Mouse (Mus musculus) lung, postnatal 10 days (tissue): Measurements from ENCODE around the gene Auts2.
"Not testable (repeated sequence)": the region's sequence is repeated elsewhere in the genome, so short reads cannot be mapped to it uniquely, and the experiment has no call there.

Source experiments
- DNase-seq: peaks from one replicate; pipeline ENCODE4 v3.0.0; 2021

Gene Auts2

GRCm38 (mm10) chr5:132543118-132544071 lies at the start of gene Auts2:
TSS of gene Auts2 (minus strand) at chr5:132543344.
- DNase-seq, result peak; percentile 92

DNA sequence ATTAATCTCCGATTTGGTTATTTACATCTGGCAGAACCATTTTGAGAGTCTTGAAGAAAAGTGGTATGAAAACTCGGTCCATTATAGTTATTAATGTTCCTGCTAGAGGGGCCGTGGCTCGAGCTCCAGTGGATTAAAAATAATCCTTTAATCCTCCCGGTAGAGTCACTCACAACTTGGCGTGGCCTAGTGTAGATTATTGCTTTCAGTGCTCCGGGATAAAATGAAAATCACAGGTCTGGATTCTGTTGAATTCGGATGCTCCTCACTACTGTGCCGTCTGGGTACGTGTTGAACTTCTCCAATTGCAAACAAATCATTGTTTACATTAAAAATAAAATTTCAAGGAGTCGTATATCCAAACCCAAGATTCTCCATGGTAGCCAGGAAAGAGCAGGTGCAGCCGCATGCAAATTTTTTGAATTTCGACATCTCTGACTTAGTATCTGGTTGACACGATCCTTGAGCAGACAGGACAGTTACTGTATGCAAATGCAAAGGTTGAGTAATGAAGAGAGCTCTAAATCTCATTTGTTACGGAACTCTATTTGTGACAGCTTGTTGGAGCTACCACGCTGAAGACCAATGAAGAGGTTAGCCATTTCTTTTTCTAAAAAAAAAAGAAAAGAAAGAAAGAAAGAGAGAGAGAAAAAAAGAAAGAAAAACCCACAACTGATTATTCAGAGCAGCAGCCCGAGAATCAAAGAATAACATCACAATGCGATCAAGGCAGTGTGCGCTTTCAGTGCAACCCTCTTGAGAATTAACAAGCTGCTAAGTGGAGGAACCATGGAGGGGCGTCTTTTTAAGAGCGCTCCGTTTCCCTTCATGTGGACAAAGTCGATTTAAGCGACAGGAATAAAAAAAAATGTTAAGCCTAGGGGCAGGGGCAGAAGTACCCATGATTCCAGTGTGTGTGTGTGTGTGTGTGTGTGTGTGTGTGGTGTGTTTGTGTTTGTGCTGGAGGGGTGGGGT lies 48.9 kb upstream of the Auts2 start:
- DNase-seq, result no peak

- DNase-seq, result no peak
Observed at GRCm38 (mm10) chr5:132579774-132580173, 36.6 kb upstream of the Auts2 start.

DNA sequence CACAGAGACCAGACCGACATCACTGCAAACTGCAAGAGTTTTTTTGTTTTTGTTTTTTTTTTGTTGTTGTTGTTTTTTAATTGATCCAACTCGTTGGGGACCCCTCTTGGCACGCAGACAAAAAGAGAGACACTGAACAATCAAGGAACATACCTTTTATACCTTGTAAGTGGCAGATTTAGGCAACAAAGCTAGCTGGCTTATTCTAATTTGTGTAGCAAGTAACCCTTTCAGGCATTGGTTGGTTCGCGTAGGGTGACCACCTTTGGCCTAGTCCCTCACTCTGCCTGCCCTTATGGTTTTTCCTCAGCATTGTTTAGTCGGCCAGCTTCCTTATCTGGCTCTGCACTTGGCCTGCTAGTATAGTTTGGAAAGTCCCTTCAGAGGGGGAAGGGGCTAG lies 17.6 kb upstream of the Auts2 start:
- DNase-seq, result not testable (repeated sequence)

- peak; percentile 8 for DNase-seq
Observed at GRCm38 (mm10) chr5:132545761-132546160, 2.6 kb upstream of the Auts2 start.

GRCm38 (mm10) chr5:132544176-132544995 lies 1.2 kb upstream of the Auts2 start:
- peak; percentile 12 for DNase-seq

GRCm38 (mm10) chr5:132542381-132543020 lies 643 bp downstream of the Auts2 start:
- DNase-seq, result peak; percentile 16

- DNase-seq, result peak; percentile 5
Observed at GRCm38 (mm10) chr5:132541951-132542350, 1.2 kb downstream of the Auts2 start.

- DNase-seq, result peak; percentile 20
Observed at GRCm38 (mm10) chr5:132541371-132541931, 1.7 kb downstream of the Auts2 start.

DNA sequence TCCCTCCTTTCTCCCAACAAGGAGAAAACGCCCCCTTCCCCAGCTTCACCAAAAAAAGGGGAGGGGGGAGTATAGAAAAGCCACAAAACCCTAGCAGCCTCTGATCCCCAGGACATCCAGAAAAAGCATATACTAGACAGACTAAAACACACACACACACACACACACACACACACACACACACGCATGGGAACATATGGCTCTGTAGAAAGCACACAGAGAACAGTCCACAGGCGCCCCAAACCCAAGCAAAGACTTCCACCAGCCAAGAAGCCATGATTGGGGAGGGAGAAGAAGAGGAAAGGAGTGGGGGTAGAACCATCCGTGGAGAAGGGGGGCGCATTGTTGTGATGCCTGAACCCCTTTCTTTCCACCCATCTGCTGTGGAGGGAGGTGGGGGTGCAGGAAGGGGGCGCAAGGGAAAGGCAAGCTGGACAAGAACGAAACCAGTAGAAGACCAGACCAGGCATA lies 2.3 kb downstream of the Auts2 start:
- DNase-seq, result no peak

DNA sequence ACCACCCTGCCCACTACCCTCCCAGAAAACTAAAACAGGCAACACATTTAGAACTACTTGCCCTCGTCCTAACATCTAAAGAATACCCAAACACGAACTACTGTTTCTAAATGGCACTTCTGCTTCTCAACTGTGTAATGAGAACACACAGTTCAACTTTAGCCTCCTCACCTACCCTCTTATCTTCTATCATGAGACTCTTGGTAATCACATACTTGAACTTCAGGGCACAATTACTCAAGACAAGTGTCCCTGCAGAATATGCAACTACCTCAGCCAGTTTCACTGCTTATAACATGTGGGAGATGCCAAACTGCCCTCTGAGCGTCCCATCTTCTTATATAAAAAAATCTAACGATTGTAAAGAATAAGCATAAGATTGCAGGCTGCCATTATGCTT lies 5.7 kb downstream of the Auts2 start:
- no peak for DNase-seq

DNA sequence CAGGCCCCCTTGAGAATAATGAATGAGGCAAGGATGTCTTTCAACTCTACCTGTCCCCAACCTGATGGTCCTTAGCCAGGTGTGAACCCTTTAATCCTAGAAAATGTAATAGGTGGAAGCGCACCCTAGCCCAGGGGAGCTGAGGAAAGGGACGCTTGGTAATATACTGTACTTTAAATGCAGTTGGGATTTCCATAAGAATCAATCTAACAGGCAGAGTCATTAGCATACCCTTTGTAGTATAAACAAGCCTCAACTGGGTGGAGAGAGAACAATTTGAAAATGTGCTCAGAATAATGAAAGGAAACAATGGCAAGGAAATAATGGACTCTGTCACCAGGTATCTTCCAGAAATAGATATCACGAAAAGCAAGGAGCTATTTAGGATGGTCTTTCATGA lies 16.7 kb downstream of the Auts2 start:
- no peak for DNase-seq

DNA sequence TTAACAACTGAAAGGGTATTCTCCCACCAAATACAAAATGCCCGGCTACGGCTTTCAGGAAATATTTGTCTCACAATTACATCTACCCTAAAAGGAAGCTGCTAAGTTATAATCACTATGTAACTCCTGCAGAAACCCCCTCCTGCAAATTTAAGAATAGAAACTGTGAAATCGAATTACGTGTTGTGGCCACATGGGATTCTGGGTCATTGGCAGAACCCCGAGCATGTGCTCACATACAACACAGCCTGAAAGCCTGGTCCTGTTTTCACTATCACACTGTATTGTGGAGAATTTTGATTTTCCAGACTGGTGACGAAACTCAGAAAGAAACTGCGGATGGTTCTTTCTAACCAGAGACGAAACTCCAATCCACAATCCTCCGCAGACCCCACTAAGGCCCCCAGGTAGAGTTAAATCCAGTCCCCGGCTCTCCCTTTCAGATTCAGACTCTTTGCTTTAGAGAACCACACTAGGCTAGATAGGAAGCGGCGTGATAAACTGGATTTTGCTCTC lies 21.7 kb downstream of the Auts2 start:
- no peak for DNase-seq

DNA sequence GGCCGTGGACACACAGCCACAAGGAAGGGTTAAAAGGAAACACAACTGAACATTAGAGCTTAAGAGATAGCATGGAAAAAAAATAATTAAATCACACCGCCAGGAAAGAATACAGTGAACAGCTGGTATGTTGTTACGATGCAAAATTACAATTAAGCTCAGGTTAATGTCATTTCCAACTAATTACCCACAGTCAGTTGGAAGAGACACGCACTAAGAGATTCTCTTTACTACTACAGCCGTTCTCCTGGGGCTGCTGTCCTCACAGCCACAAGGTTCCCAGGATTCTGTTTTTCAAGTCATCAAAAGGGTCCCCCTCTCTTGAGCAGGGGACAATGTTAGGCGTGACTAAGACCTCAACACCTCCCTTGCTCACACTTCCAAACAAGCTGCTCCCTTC lies 25.3 kb downstream of the Auts2 start:
- DNase-seq, result no peak

DNA sequence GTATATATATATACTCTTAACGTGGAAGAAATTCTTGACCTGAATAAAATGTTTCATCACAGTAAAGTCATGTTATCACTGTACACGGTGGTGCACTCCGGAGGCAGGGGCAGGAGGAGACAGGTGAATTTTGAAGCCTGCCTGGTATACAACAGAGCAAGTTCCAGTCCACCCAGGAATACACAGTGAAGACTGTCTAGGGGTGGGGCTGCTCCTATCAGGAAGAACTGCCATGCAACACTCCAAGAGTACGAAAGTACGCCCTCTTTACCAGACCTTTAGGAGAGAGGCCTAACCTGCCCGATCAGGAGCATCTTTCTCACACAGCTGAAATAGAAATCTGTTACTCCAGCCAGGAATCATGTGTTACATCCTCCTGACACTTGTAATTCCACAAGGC lies 28.6 kb downstream of the Auts2 start:
- no peak for DNase-seq

DNA sequence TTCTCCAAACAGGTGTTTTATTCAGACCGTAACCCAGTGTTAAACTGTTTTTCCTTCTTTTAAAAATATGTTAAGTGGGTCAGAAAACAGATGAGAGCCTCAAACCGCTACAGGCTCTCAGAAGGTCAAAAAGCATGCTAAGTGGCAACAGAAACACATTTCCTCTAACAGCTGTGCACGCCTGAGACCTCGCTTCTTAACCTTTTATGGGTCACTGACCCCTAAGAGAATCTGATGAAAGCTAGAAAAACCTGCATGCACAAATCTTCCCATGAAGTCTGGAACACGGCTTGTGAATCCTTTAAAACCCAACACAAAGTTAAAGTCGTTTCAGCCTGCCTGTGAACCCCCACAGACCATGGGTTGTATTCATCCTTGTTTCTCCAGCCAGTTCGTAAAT lies 29.9 kb downstream of the Auts2 start:
- DNase-seq, result no peak

DNA sequence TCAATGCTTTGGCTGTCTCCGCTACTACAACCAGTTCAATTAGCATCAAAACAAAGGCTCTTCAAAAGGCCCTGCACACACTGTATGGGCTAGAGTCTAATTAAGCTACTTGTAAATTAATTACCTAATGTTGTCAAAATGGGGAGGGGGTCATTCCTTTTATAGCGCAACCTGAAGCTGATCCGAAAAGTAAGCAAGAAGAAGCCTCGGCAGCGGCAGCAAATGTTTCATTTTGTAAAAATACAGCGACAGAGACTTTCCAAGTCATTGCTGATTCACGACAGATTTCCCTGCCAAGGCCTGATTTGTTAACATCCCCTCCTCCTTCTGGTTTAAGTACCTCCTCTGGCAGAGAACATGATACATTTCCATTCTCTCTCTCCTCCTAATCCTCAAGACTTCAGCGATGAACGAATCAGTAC lies 33.7 kb downstream of the Auts2 start:
- DNase-seq, result peak; percentile 10

DNA sequence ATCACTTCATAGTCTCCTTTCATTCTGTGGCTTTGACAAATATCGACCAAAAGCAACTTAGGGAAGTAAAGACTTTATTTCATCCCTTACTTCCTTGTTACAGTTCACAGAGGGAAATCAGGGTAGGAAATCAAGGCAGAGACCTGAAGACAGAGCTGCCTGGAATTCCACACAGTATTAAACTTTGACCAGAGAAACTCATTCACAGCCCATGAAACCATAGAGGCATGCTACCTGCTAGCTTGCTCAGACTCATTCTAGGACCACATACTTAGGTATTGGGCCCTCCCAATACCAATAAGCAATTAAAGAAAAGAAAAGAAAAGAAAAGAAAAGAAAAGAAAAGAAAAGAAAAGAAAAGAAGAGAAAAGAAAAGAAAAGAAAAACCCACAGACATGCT lies 38.3 kb downstream of the Auts2 start:
- no peak for DNase-seq

GRCm38 (mm10) chr5:132503431-132503830 lies 39.7 kb downstream of the Auts2 start:
- no peak for DNase-seq

DNA sequence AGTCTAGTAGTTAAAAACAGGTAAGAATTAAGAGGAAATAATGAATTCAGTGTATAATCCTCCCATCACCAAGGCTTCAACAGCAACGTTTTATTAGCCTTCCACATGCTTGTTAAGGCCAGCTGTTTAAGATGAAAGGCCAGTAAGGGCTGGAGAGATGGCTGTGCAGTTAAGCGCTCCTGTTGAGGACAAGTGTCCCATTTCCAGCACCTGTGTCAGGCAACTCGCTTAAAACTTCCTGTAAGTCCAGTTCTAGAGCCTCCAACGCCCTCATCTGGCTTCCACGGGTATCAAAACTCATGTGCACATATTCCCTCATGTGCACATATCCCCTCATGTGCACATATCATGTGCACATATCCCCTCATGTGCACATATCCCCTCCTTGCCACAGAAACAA lies 41.1 kb downstream of the Auts2 start:
- no peak for DNase-seq

GRCm38 (mm10) chr5:132500817-132501231 lies 42.3 kb downstream of the Auts2 start:
- no peak for DNase-seq
